Mouse (Mus musculus) hindbrain, embryonic 16.5 days (tissue): ENCODE measurements at regions not wholly inside any gene's neighbourhood (a gene's known extent, or its start where the extent isn't known, plus 50 kb on each side); places are given as distances from the start of the nearest gene placed in this dataset.

Experiments used
- ATAC-seq: fragments of 200-750 bp; cut with Nextera tagmentation; 2 replicates; pipeline ENCODE4 v1.8.0; 2017; ENCODE audit warnings: moderate TSS enrichment, moderate library complexity
- H3K27ac ChIP-seq: fragments of 300-500 bp; sonication (generic); 2 replicates; pipeline ENCODE4 v1.5.1; 2014; ENCODE audit warnings: low read depth, mild to moderate bottlenecking, control low read depth, low read length, moderate library complexity
- H3K27me3 ChIP-seq: fragments of 300-500 bp; sonication (generic); replicated peaks from 2 replicates; pipeline ENCODE4 v1.6.1; 2014; ENCODE audit warnings: low read length; ENCODE audit not compliant: control insufficient read depth, insufficient read depth
- H3K36me3 ChIP-seq: fragments of 300-500 bp; sonication (generic); 2 replicates; pipeline ENCODE4 v1.6.1; 2014; ENCODE audit warnings: mild to moderate bottlenecking, low read length, moderate library complexity, mixed read lengths; ENCODE audit not compliant: control insufficient read depth, insufficient read depth
- H3K4me1 ChIP-seq: fragments of 300-500 bp; sonication (generic); 2 replicates; pipeline ENCODE4 v1.6.1; 2014; ENCODE audit warnings: low read depth, low read length; ENCODE audit not compliant: control insufficient read depth, insufficient read depth
- H3K4me2 ChIP-seq: fragments of 300-500 bp; sonication (generic); 2 replicates; pipeline ENCODE4 v1.6.1; 2014; ENCODE audit warnings: mild to moderate bottlenecking, low read length, control low read depth, moderate library complexity
- H3K4me3 ChIP-seq: fragments of 300-500 bp; sonication (generic); 2 replicates; pipeline ENCODE4 v1.5.1; 2014; ENCODE audit warnings: mild to moderate bottlenecking, low read length, control low read depth, moderate library complexity
- H3K9ac ChIP-seq: fragments of 300-500 bp; sonication (generic); 2 replicates; pipeline ENCODE4 v1.6.1; 2014; ENCODE audit warnings: low read depth, mild to moderate bottlenecking, control low read depth, low read length, moderate library complexity
- H3K9me3 ChIP-seq: fragments of 300-500 bp; sonication (generic); 2 replicates; pipeline ENCODE4 v1.6.1; 2014; ENCODE audit warnings: mild to moderate bottlenecking, low read length, moderate library complexity; ENCODE audit not compliant: control insufficient read depth
- WGBS: fragments of 180-500 bp; shearing (Covaris S2); extraction: QIAGEN DNeasy Blood & Tissue Kit; methylation state at CpG from one replicate; pipeline ENCODE4 v1.1.7; 2014; 5-methylcytosine and 5-hydroxymethylcytosine counted together

- no peak overlapping the region for H3K4me2 ChIP-seq
- H3K4me1 ChIP-seq = no peaks in the 10 kb centered on the region
- no peaks in the 10 kb centered on the region for H3K9me3 ChIP-seq
- ATAC-seq = no peak
- H3K36me3 ChIP-seq = no peaks in the 10 kb centered on the region
- H3K27ac ChIP-seq = no peak overlapping the region
- WGBS = 86% methylated on average over 9 of the region's 9 CpGs
- H3K27me3 ChIP-seq = no peaks in the 10 kb centered on the region
- H3K4me3 ChIP-seq = no peak overlapping the region
- no peak overlapping the region for H3K9ac ChIP-seq
These were observed 432.3 kb downstream of the Slc4a3 start for GRCm38 (mm10) chr1:75978203-75978986.

DNA sequence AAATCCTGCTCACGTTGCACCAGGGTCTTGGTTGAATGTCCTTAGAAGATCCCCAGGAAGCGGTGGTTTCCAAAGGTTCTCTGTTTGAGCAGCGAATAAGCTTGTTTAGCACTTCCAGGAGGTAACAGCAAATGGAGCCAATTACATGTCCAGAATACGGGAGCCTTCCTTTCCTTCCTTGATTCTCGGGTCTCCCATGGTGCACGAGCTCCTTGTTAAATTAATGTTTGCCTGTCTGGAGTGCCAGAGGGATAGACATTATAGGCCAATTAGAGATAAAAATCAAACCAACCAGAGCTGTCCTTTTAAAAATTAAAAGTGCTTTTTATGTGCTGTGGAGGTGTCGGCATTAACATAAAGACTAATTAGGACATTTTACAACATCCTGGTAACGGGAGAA, 437.0 kb downstream of the Slc4a3 start:
- Histone ChIP-seq H3K27me3 (no peaks in the 10 kb centered on the region), H3K36me3 (no peaks in the 10 kb centered on the region), H3K9ac (no peak overlapping the region), H3K27ac (no peak overlapping the region), H3K4me1 (no peaks in the 10 kb centered on the region), H3K4me3 (no peak overlapping the region), H3K9me3 (no peaks in the 10 kb centered on the region), H3K4me2 (no peak overlapping the region)
- no peak for ATAC-seq
- 67% methylated on average over 8 of the region's 8 CpGs for WGBS

- H3K36me3 ChIP-seq = no peaks in the 10 kb centered on the region
- no peak for ATAC-seq
- WGBS = 85% methylated on average over 3 of the region's 3 CpGs
These were observed 437.4 kb downstream of the Slc4a3 start for GRCm38 (mm10) chr1:75983487-75983886.

DNA sequence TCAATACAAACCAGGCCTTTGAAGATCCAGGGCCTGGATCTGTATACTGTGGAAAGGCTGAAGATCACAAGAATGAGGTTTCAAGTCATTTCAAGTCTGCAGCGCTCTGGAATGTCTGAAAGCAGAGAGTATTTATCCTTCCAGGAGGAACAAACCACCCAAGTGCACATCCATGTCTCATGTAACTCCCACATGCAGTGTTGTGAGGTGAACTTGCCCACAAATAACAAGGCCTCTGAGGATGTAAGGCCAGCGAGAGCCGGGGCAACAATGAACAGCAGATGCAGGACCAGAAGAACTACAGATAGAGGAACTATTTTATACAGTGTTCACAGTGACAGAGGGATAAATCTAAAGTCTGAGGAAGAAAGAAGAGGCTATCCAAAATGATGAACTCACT, 442.4 kb downstream of the Slc4a3 start:
- H3K4me1 ChIP-seq = no peaks in the 10 kb centered on the region
- H3K27ac ChIP-seq = no peak overlapping the region
- no peak overlapping the region for H3K9ac ChIP-seq
- H3K27me3 ChIP-seq = no peaks in the 10 kb centered on the region
- H3K4me3 ChIP-seq = no peak overlapping the region
- no peaks in the 10 kb centered on the region for H3K9me3 ChIP-seq
- ATAC-seq = no peak
- H3K36me3 ChIP-seq = no peaks in the 10 kb centered on the region
- WGBS = 75% methylated on average over 3 of the region's 3 CpGs
- H3K4me2 ChIP-seq = no peak overlapping the region

More at GRCm38 (mm10) chr1:75983487-75983886, 437.4 kb downstream of the Slc4a3 start:
- Histone ChIP-seq H3K4me1 (no peaks in the 10 kb centered on the region), H3K27ac (no peak overlapping the region), H3K27me3 (no peaks in the 10 kb centered on the region), H3K9ac (no peak overlapping the region), H3K4me3 (no peak overlapping the region), H3K9me3 (no peaks in the 10 kb centered on the region), H3K4me2 (no peak overlapping the region)

GRCm38 (mm10) chr1:75992039-75992438, 446.0 kb downstream of the Slc4a3 start:
- H3K4me3 ChIP-seq = no peak overlapping the region
- no peak overlapping the region for H3K4me2 ChIP-seq
- ATAC-seq = no peak
- H3K4me1 ChIP-seq = no peaks in the 10 kb centered on the region
- WGBS = 88% methylated on average over 3 of the region's 3 CpGs
- no peaks in the 10 kb centered on the region for H3K36me3 ChIP-seq
- no peak overlapping the region for H3K9ac ChIP-seq
- H3K27me3 ChIP-seq = no peaks in the 10 kb centered on the region
- no peak overlapping the region for H3K27ac ChIP-seq
- H3K9me3 ChIP-seq = no peaks in the 10 kb centered on the region

DNA sequence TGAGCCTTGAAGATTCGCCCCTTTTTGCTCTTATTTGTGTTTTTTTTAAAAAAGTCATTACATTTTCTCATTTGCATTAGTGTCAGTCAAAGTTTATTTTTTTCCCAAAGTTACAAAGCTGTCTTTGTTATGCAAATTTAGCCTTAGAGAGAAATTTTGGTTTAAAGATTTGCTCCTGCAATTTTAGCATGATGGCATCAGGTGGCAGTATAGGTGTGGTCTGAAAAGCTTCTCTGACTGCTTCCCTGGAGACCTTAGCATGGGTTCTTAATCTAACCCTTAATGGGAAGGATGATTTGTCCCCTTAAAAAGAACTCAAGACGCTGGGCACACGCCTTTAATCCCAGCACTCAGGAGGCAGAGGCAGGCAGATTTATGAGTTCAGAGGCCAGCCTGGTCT, 451.2 kb downstream of the Slc4a3 start:
- WGBS = 75% methylated on average over 3 of the region's 3 CpGs
- no peak overlapping the region for H3K27ac ChIP-seq
- no peak overlapping the region for H3K4me2 ChIP-seq
- ATAC-seq = no peak
- H3K36me3 ChIP-seq = no peaks in the 10 kb centered on the region
- H3K4me3 ChIP-seq = no peak overlapping the region
- no peaks in the 10 kb centered on the region for H3K4me1 ChIP-seq
- H3K9ac ChIP-seq = no peak overlapping the region
- H3K9me3 ChIP-seq = no peaks in the 10 kb centered on the region
- no peaks in the 10 kb centered on the region for H3K27me3 ChIP-seq

DNA sequence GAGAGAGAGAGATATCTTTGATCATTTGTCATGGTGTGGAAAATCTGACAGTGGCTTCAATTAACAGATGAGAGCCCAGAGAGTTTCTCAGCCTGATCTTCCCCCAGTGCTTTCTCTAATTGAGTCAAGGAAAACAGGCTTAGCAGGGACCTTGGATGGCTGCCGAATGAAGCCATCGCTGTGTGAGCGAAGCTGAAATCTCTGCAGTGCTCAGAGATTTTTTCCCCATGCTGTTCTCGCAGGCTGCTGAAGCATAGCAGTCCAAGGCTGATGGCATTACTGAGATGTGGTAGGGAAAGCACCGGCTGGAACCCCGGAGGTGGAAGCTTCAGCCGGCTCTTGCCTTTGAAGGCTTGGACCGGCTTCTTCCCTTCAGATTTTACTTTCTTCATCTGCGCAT, 455.1 kb downstream of the Slc4a3 start:
- no peak for ATAC-seq

GRCm38 (mm10) chr1:76009601-76010000, 463.5 kb downstream of the Slc4a3 start:
- 33% methylated on average over 3 of the region's 3 CpGs for WGBS
- H3K27me3 ChIP-seq = no peaks in the 10 kb centered on the region
- no peak for ATAC-seq
- H3K4me3 ChIP-seq = no peak overlapping the region
- H3K9me3 ChIP-seq = no peaks in the 10 kb centered on the region
- H3K27ac ChIP-seq = no peak overlapping the region
- H3K36me3 ChIP-seq = no peaks in the 10 kb centered on the region
- H3K4me1 ChIP-seq = no peaks in the 10 kb centered on the region
- no peak overlapping the region for H3K4me2 ChIP-seq
- H3K9ac ChIP-seq = no peak overlapping the region

More for the DNA sequence above, 455.1 kb downstream of the Slc4a3 start:
- Histone ChIP-seq H3K4me1 (no peaks in the 10 kb centered on the region), H3K9ac (no peak overlapping the region), H3K36me3 (no peaks in the 10 kb centered on the region), H3K9me3 (no peaks in the 10 kb centered on the region), H3K27me3 (no peaks in the 10 kb centered on the region), H3K27ac (no peak overlapping the region), H3K4me2 (no peak overlapping the region), H3K4me3 (no peak overlapping the region)
- 58% methylated on average over 9 of the region's 9 CpGs for WGBS

GRCm38 (mm10) chr1:76010212-76010800, 464.2 kb downstream of the Slc4a3 start:
- WGBS = 88% methylated on average over 4 of the region's 4 CpGs

More at GRCm38 (mm10) chr1:76010212-76010800, 464.2 kb downstream of the Slc4a3 start:
- H3K27me3 ChIP-seq = no peaks in the 10 kb centered on the region
- ATAC-seq = no peak
- no peak overlapping the region for H3K27ac ChIP-seq
- no peaks in the 10 kb centered on the region for H3K36me3 ChIP-seq
- H3K9ac ChIP-seq = no peak overlapping the region
- H3K9me3 ChIP-seq = no peaks in the 10 kb centered on the region
- no peaks in the 10 kb centered on the region for H3K4me1 ChIP-seq
- H3K4me3 ChIP-seq = no peak overlapping the region
- no peak overlapping the region for H3K4me2 ChIP-seq
